Mouse (Mus musculus) liver, embryonic 14.5 days (tissue): ENCODE results near the gene Arhgap42. TPM values are rescaled to one million over a fixed set of nuclear protein-coding genes. Genes with fewer than 3 reads are reported as not detected.

Source experiments
- ATAC-seq: fragments of 200-750 bp; cut with Nextera tagmentation; 2 replicates; pipeline ENCODE4 v1.8.0; 2017; ENCODE audit warnings: moderate number of reproducible peaks, mild to moderate bottlenecking, moderate library complexity; ENCODE audit not compliant: insufficient read depth
- DNase-seq, 3 experiments: peaks; one replicate each; pipeline ENCODE4 v3.0.0-alpha.2; 2012 to 2013; ENCODE audit warnings: low read depth in 3 of 3, low spot score in 3 of 3
- H3K27ac ChIP-seq: fragments of 300-500 bp; sonication (generic); 2 replicates; pipeline ENCODE4 v1.5.1; 2014; ENCODE audit warnings: moderate library complexity, mild to moderate bottlenecking, control low read depth, inconsistent platforms
- H3K27me3 ChIP-seq: fragments of 300-500 bp; sonication (generic); 2 replicates; pipeline ENCODE4 v1.6.1; 2014; ENCODE audit warnings: mild to moderate bottlenecking, low read length, moderate library complexity; ENCODE audit not compliant: control insufficient read depth, insufficient read depth
- H3K36me3 ChIP-seq: fragments of 300-500 bp; sonication (generic); replicated peaks from 2 replicates; pipeline ENCODE4 v1.6.1; 2014; ENCODE audit warnings: low read depth; ENCODE audit not compliant: control insufficient read depth, insufficient read depth
- H3K4me1 ChIP-seq, 2 experiments: fragments of 200-500 bp in 1 of 2; fragments of 300-500 bp in 1 of 2; sonication (generic) in 1 of 2; replicated peaks; 2 replicates each; pipeline ENCODE4 v1.6.1; 2012 to 2014; ENCODE audit warnings: antibody characterized with exemption in 1 of 2, inconsistent platforms in 1 of 2, low read length in 1 of 2; ENCODE audit not compliant: control insufficient read depth in 2 of 2, insufficient read depth in 2 of 2
- H3K4me2 ChIP-seq: fragments of 300-500 bp; sonication (generic); 2 replicates; pipeline ENCODE4 v1.6.1; 2014; ENCODE audit warnings: low read depth, mild to moderate bottlenecking, control low read depth, moderate library complexity
- H3K4me3 ChIP-seq, 2 experiments: fragments of 200-500 bp in 1 of 2; fragments of 300-500 bp in 1 of 2; sonication (generic) in 1 of 2; 2 replicates each; pipeline ENCODE4 v1.5.1; 2012 to 2014; ENCODE audit warnings: low read depth in 2 of 2, low read length in 2 of 2, mild to moderate bottlenecking in 2 of 2, control low read depth in 1 of 2, inconsistent platforms in 1 of 2, moderate library complexity in 1 of 2; ENCODE audit not compliant: insufficient read depth in 1 of 2
- H3K9ac ChIP-seq: fragments of 300-500 bp; sonication (generic); replicated peaks from 2 replicates; pipeline ENCODE4 v1.6.1; 2014; ENCODE audit warnings: mild to moderate bottlenecking, control low read depth, moderate library complexity
- H3K9me3 ChIP-seq: fragments of 300-500 bp; sonication (generic); 2 replicates; pipeline ENCODE4 v1.6.1; 2016; ENCODE audit warnings: low read length, mixed read lengths; ENCODE audit not compliant: control insufficient read depth
- CTCF ChIP-seq: IDR thresholded peaks from 2 replicates; pipeline ENCODE4 v1.5.1; 2016; ENCODE audit warnings: antibody characterized with exemption, low read depth, control low read depth
- EP300 ChIP-seq: IDR thresholded peaks from 2 replicates; pipeline ENCODE4 v1.6.1; 2016; ENCODE audit warnings: antibody characterized with exemption, low read depth
- WGBS: fragments of 180-500 bp; shearing (Covaris S2); extraction: QIAGEN DNeasy Blood & Tissue Kit; methylation state at CpG from one replicate; pipeline ENCODE4 v1.1.7; 2014; ENCODE audit not compliant: insufficient replicate concordance; 5-methylcytosine and 5-hydroxymethylcytosine counted together
- polyA plus RNA-seq, 2 experiments: library from polyadenylated mRNA; depleted of rRNA in 1 of 2; stranded (reverse) in 1 of 2; unstranded in 1 of 2; fragments of >200 nt; fragmentation: Nextera tagmentation in 1 of 2; extraction: Ambion mirVana in 1 of 2; gene quantifications; 2 replicates each; pipeline versions ENCODE4 v1.2.1 to v1.2.3; 2012 to 2014

Gene Arhgap42
- polyA plus RNA-seq, 2 experiments, result 2.0 to 4.4 TPM

DNA sequence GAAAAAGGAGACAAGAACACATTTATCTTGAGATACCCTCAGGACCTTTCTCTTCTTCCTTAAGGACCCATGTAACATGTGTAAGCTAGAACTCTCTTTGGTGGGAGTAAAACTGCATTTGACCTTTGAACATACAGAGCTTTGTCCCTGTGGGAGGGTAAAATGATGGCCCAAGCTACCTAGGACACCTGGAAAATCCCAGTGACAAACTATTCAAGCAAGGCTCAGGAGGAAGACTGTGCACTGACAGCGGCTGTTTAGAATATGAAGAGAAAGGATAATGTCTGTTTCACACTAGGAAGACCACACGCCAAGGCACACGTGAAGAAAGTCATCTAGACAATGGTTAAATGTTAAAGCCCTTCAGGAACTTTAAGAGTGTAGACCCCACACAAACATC, 211.0 kb downstream of the Arhgap42 start:
- Histone ChIP-seq H3K4me3 (no peak overlapping the region), H3K27ac (no peak overlapping the region), H3K4me2 (no peak overlapping the region), H3K9ac (no peak overlapping the region), H3K9me3 (no peaks in the 10 kb centered on the region), H3K36me3 (no peaks in the 10 kb centered on the region), H3K4me1 (no peaks in the 10 kb centered on the region), H3K27me3 (no peaks in the 10 kb centered on the region)
- ATAC-seq (no peak), DNase-seq (no peak)
- 60% methylated on average over 3 of the region's 3 CpGs for WGBS
- TF ChIP-seq CTCF, result no peak
- no peak for TF ChIP-seq EP300

DNA sequence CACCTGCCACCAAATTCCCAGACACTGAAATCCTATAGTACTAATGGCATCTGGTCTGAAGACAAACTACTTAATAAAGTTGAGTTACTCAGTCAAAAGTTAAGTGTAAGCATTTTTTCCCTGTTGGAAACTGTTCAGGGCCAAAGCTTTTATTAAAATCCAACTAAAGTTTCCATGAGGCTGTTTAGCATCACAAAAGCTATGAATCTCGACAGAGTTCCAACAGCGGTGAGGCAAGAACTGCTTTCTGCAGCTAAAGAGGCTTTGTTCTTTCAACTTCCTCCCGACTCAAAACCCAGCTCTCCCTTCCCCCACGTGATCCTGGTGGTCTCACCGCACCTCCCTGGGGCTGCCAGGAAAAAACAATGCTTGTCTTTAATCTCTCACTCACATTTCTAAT, 211.5 kb downstream of the Arhgap42 start:
- no peak for DNase-seq
- H3K4me1 ChIP-seq, result no peaks in the 10 kb centered on the region
- no peaks in the 10 kb centered on the region for H3K9me3 ChIP-seq
- no peak overlapping the region for H3K4me3 ChIP-seq
- no peak for TF ChIP-seq CTCF
- TF ChIP-seq EP300, result no peak
- no peak overlapping the region for H3K9ac ChIP-seq
- no peaks in the 10 kb centered on the region for H3K27me3 ChIP-seq
- no peak overlapping the region for H3K4me2 ChIP-seq
- H3K36me3 ChIP-seq, result no peaks in the 10 kb centered on the region
- WGBS, result 9% methylated on average over 5 of the region's 5 CpGs
- no peak for ATAC-seq
- no peak overlapping the region for H3K27ac ChIP-seq

DNA sequence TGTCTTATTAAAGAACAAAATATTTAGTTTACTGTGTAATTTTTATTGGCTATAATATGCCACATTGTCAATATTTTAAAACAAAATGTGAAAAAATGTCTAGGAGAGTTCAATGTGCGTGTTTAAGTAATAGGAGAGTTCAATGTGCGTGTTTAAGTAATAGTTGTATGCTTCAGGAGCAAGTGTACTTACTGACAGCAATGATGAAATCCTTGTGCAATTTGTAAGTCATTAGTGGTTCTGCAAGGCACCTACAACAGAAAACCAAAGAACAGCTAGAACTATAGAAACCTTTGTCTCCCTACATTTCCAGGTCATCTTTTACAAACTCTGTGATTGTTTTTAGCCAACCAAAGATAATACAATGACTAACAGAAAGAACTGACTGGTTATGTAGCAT, 223.8 kb downstream of the Arhgap42 start:
- no peak overlapping the region for H3K9ac ChIP-seq
- H3K4me3 ChIP-seq, result no peak overlapping the region
- 59% methylated on average over 2 of the region's 2 CpGs for WGBS
- H3K36me3 ChIP-seq, result no peaks in the 10 kb centered on the region
- TF ChIP-seq EP300, result no peak
- no peak for TF ChIP-seq CTCF
- H3K27me3 ChIP-seq, result no peaks in the 10 kb centered on the region
- H3K9me3 ChIP-seq, result no peaks in the 10 kb centered on the region
- H3K4me1 ChIP-seq, result no peaks in the 10 kb centered on the region
- H3K4me2 ChIP-seq, result no peak overlapping the region
- ATAC-seq (no peak), DNase-seq (no peak)
- no peak overlapping the region for H3K27ac ChIP-seq

DNA sequence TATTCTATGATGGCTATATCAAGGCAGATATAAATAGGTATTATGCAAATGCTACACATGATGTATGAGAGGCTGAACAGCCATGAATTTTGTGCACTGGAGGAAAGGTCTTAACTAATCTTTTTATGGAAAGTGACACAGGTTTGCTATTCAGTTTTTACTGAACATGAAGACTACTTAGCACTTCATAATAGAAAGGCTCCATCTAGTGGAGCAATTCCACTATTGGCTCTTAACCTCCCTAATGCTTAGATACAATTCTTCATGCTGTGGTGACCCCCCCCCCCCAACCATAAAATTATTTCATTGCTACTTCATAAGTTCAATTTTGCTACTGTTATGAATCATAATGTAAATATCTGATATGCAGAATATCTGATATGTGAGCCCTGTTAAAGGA, 237.7 kb downstream of the Arhgap42 start:
- H3K9ac ChIP-seq, result no peak overlapping the region
- TF ChIP-seq EP300 (no peak), CTCF (no peak; the same call in 1 of the 2 replicates)
- H3K4me1 ChIP-seq, result no peaks in the 10 kb centered on the region
- H3K4me2 ChIP-seq, result no peak overlapping the region
- DNase-seq (no peak), ATAC-seq (no peak)
- no peak overlapping the region for H3K27ac ChIP-seq
- no peaks in the 10 kb centered on the region for H3K27me3 ChIP-seq
- no peaks in the 10 kb centered on the region for H3K9me3 ChIP-seq
- no peaks in the 10 kb centered on the region for H3K36me3 ChIP-seq
- H3K4me3 ChIP-seq, result no peak overlapping the region

DNA sequence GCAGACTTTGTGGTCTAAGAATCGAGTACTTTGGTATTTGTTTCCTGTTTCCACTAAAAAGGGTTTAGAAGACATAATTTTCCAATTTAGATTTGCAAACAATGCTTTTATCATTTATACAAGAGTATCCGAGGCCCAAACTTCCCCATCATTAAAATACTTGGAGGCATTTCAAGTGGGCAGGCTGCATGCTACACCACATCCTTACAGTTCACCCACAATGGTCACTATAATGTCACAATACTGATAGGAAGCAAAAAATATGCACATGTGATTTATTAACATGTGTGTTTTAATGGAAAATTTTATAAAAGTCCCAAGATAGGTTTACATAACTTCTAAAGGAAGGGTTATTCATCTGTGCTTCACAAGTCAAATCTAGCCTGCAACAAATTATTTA, 242.4 kb downstream of the Arhgap42 start:
- Histone ChIP-seq H3K36me3 (no peaks in the 10 kb centered on the region), H3K9me3 (no peaks in the 10 kb centered on the region), H3K4me2 (no peak overlapping the region), H3K27ac (no peak overlapping the region), H3K27me3 (no peaks in the 10 kb centered on the region), H3K4me1 (no peaks in the 10 kb centered on the region), H3K9ac (no peak overlapping the region), H3K4me3 (no peak overlapping the region)
- DNase-seq (no peak), ATAC-seq (no peak)
- TF ChIP-seq EP300 (no peak), CTCF (no peak)
- 34% methylated on average over 2 of the region's 2 CpGs for WGBS
